Mouse (Mus musculus) MEL (cell line): ENCODE data around the gene Pdrg1. TPM values are rescaled to one million over a fixed set of nuclear protein-coding genes. Genes with fewer than 3 reads are reported as not detected.

Experiments used
- DNase-seq: peaks from one replicate; pipeline ENCODE4 v3.0.0; 2011; ENCODE audit warnings: low read depth, low spot score
- H3K27ac ChIP-seq: 2 replicates; pipeline ENCODE4 v1.5.1; 2012; ENCODE audit warnings: low read depth, mild to moderate bottlenecking, control low read depth, low read length, moderate library complexity; ENCODE audit not compliant: control insufficient read depth
- H3K27me3 ChIP-seq, 2 experiments: fragments of 150-350 bp in 1 of 2; sonication (generic) in 1 of 2; 2 replicates each; pipeline ENCODE4 v1.6.1; 2012; ENCODE audit warnings: low read length in 2 of 2, mild to moderate bottlenecking in 2 of 2, improper control_type of control experiment in 1 of 2, moderate library complexity in 1 of 2; ENCODE audit not compliant: insufficient read depth in 2 of 2, control insufficient read depth in 1 of 2
- H3K36me3 ChIP-seq, 2 experiments: 2 replicates each; pipeline ENCODE4 v1.6.1; 2012 to 2014; ENCODE audit warnings: low read length in 2 of 2, improper control_type of control experiment in 1 of 2, inconsistent platforms in 1 of 2, mild to moderate bottlenecking in 1 of 2; ENCODE audit not compliant: insufficient read depth in 2 of 2, control insufficient read depth in 1 of 2
- H3K4me1 ChIP-seq, 2 experiments: fragments of 150-350 bp in 1 of 2; sonication (generic) in 1 of 2; 2 replicates each; pipeline ENCODE4 v1.6.1; 2012; ENCODE audit warnings: low read length in 2 of 2, improper control_type of control experiment in 1 of 2, mild to moderate bottlenecking in 1 of 2; ENCODE audit not compliant: insufficient read depth in 2 of 2, control insufficient read depth in 1 of 2
- H3K4me3 ChIP-seq, 2 experiments: fragments of 150-350 bp in 1 of 2; sonication (generic) in 1 of 2; 2 replicates each; pipeline ENCODE4 v1.5.1; 2012; ENCODE audit warnings: low read depth in 2 of 2, low read length in 2 of 2, mild to moderate bottlenecking in 2 of 2, moderate library complexity in 2 of 2, control low read depth in 1 of 2, improper control_type of control experiment in 1 of 2; ENCODE audit not compliant: control insufficient read depth in 1 of 2, insufficient read depth in 1 of 2
- H3K79me2 ChIP-seq: 2 replicates; pipeline ENCODE4 v1.6.1; 2012; ENCODE audit warnings: mild to moderate bottlenecking, low read length, moderate library complexity; ENCODE audit not compliant: control insufficient read depth, poor library complexity, insufficient read depth
- H3K9ac ChIP-seq: 2 replicates; pipeline ENCODE4 v1.6.1; 2012; ENCODE audit warnings: low read depth, mild to moderate bottlenecking, control low read depth, low read length, moderate library complexity; ENCODE audit not compliant: control insufficient read depth, poor library complexity, severe bottlenecking
- H3K9me3 ChIP-seq: fragments of 150-350 bp; sonication (generic); replicated peaks from 2 replicates; pipeline ENCODE4 v1.6.1; 2012; ENCODE audit warnings: mild to moderate bottlenecking, low read length, improper control_type of control experiment, moderate library complexity; ENCODE audit not compliant: insufficient read depth
- BHLHE40 ChIP-seq: IDR thresholded peaks from 2 replicates; pipeline ENCODE4 v1.6.1; 2012; ENCODE audit warnings: low read depth, mild to moderate bottlenecking, inconsistent platforms, low read length, improper control_type of control experiment, borderline replicate concordance
- CHD1 ChIP-seq: IDR thresholded peaks from 2 replicates; pipeline ENCODE4 v1.6.1; 2012; ENCODE audit warnings: low read depth, mild to moderate bottlenecking, inconsistent platforms, low read length, improper control_type of control experiment
- CHD2 ChIP-seq: IDR thresholded peaks from 2 replicates; pipeline ENCODE4 v1.6.1; 2011; ENCODE audit warnings: low read length, improper control_type of control experiment
- E2F4 ChIP-seq: IDR thresholded peaks from 2 replicates; pipeline ENCODE4 v1.6.1; 2011; ENCODE audit warnings: low read depth, low read length, improper control_type of control experiment, borderline replicate concordance
- ELF1 ChIP-seq: IDR thresholded peaks from 2 replicates; pipeline ENCODE4 v1.6.1; 2014; ENCODE audit warnings: low read depth, mild to moderate bottlenecking, inconsistent platforms, low read length, improper control_type of control experiment, moderate library complexity
- EP300 ChIP-seq, 2 experiments: IDR thresholded peaks; 2 replicates each; pipeline ENCODE4 v1.6.1; 2011; ENCODE audit warnings: improper control_type of control experiment in 2 of 2, low read length in 2 of 2, low read depth in 1 of 2, mild to moderate bottlenecking in 1 of 2
- GABPA ChIP-seq: IDR thresholded peaks from 2 replicates; pipeline ENCODE4 v1.6.1; 2012; ENCODE audit warnings: low read depth, mild to moderate bottlenecking, inconsistent platforms, low read length, improper control_type of control experiment, moderate library complexity
- GATA1 ChIP-seq: IDR thresholded peaks from 2 replicates; pipeline ENCODE4 v1.6.1; 2011; ENCODE audit warnings: low read depth, low read length, improper control_type of control experiment
- JUND ChIP-seq: IDR thresholded peaks from 2 replicates; pipeline ENCODE4 v1.6.1; 2011; ENCODE audit warnings: low read depth, mild to moderate bottlenecking, improper control_type of control experiment, low read length
- MAX ChIP-seq: IDR thresholded peaks from 2 replicates; pipeline ENCODE4 v1.6.1; 2011; ENCODE audit warnings: low read length, improper control_type of control experiment
- MEF2A ChIP-seq: IDR thresholded peaks from 2 replicates; pipeline ENCODE4 v1.6.1; 2014; ENCODE audit warnings: low read depth, mild to moderate bottlenecking, inconsistent platforms, low read length, improper control_type of control experiment; ENCODE audit not compliant: poor library complexity, insufficient replicate concordance, severe bottlenecking; ENCODE audit errors: extremely low read depth
- MXI1 ChIP-seq: IDR thresholded peaks from 2 replicates; pipeline ENCODE4 v1.6.1; 2011; ENCODE audit warnings: mild to moderate bottlenecking, low read depth, low read length, improper control_type of control experiment
- MYC ChIP-seq: IDR thresholded peaks from 2 replicates; pipeline ENCODE4 v1.6.1; 2011; ENCODE audit warnings: low read depth, mild to moderate bottlenecking, low read length, improper control_type of control experiment, moderate library complexity
- POLR2AphosphoS2 ChIP-seq: IDR thresholded peaks from 2 replicates; pipeline ENCODE4 v1.6.1; 2011; ENCODE audit warnings: low read length, improper control_type of control experiment
- POLR2AphosphoS5 ChIP-seq: IDR thresholded peaks from 2 replicates; pipeline ENCODE4 v1.6.1; 2012; ENCODE audit warnings: low read depth, borderline replicate concordance, mild to moderate bottlenecking, inconsistent platforms, low read length, moderate library complexity, mixed read lengths
- RAD21 ChIP-seq: IDR thresholded peaks from 2 replicates; pipeline ENCODE4 v1.6.1; 2011; ENCODE audit warnings: mild to moderate bottlenecking, low read depth, low read length, improper control_type of control experiment
- RCOR1 ChIP-seq: IDR thresholded peaks from 2 replicates; pipeline ENCODE4 v1.6.1; 2012; ENCODE audit warnings: low read depth, mild to moderate bottlenecking, inconsistent platforms, low read length, improper control_type of control experiment
- SIN3A ChIP-seq: IDR thresholded peaks from 2 replicates; pipeline ENCODE4 v1.6.1; 2012; ENCODE audit warnings: low read length, improper control_type of control experiment, inconsistent platforms
- SMC3 ChIP-seq: IDR thresholded peaks from 2 replicates; pipeline ENCODE4 v1.6.1; 2011; ENCODE audit warnings: low read depth, low read length, improper control_type of control experiment
- ZKSCAN1 ChIP-seq: IDR thresholded peaks from 2 replicates; pipeline ENCODE4 v1.6.1; 2012; ENCODE audit warnings: low read depth, mild to moderate bottlenecking, inconsistent platforms, low read length, improper control_type of control experiment, moderate library complexity
- ZNF384 ChIP-seq: IDR thresholded peaks from 2 replicates; pipeline ENCODE4 v1.6.1; 2012; ENCODE audit warnings: low read depth, mild to moderate bottlenecking, inconsistent platforms, low read length, improper control_type of control experiment
- polyA plus RNA-seq, 2 experiments: library from polyadenylated mRNA; stranded (reverse) in 1 of 2; unstranded in 1 of 2; fragments of >175 nt in 1 of 2; fragments of >200 nt in 1 of 2; gene quantifications; 2 replicates each; pipeline versions ENCODE4 v1.2.1 to v1.2.4; 2012; ENCODE audit warnings: low replicate concordance in 2 of 2, low read depth in 1 of 2; ENCODE audit not compliant: insufficient read length in 2 of 2, insufficient read depth in 1 of 2, missing spikeins in 1 of 2
- total RNA-seq: library from RNA; depleted of rRNA; stranded (reverse); fragments of 300-350 nt; gene quantifications from 2 replicates; pipeline ENCODE4 v1.2.3, GENCODE M21; 2012

The Pdrg1 gene
- total and polyA plus RNA-seq, 3 experiments = 62.2 to 67.2 TPM; not detected in 1

- peak; percentile 51 for TF ChIP-seq SMC3
- TF ChIP-seq SIN3A = no peak
- no peak for TF ChIP-seq ZKSCAN1
- TF ChIP-seq ZNF384 = no peak
- TF ChIP-seq CHD2 = no peak
- no peak for TF ChIP-seq EP300 (IDR thresholded peaks at IDR 0.05; ENCODE audit: low read depth in 1 of 2, low read length in 2 of 2)
Observed at GRCm38 (mm10) chr2:153047828-153048465, 32.7 kb upstream of the Pdrg1 start (continued).

DNA sequence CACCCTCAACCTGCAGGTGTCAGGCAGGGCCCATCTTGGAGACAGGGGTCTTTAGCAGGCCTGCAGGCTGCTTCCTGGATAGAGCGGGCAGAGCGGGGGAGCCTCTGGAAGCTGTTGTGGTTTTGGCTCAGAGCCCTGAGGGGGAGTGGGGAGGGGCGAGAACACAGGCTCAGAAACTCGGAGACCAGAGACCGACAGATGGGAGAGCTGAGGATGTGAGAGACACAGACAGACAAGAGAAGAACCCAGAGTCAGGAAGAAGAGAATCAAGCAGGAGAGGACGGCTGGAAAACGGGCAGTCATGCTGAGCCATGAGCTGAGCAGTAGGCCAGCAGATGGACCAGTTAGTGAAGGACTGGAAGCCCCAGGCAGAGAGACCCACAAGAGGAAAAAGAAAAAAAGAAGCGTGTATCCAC is 30.7 kb upstream of the Pdrg1 start:
- H3K27me3 ChIP-seq = peaks cover 6 to 10% of the 10 kb centered on the region in 2 experiments
- TF ChIP-seq POLR2AphosphoS5 (no peak), CHD1 (no peak), MEF2A (no peak), MXI1 (no peak), GABPA (no peak), JUND (no peak), GATA1 (no peak), ELF1 (no peak), POLR2AphosphoS2 (no peak), ZKSCAN1 (no peak), MYC (no peak)
- H3K9ac ChIP-seq = no peak overlapping the region
- H3K27ac ChIP-seq = no peak overlapping the region
- H3K4me3 ChIP-seq = no peak overlapping the region
- no peaks in the 10 kb centered on the region for H3K4me1 ChIP-seq
- no peaks in the 10 kb centered on the region for H3K9me3 ChIP-seq
- no peaks in the 10 kb centered on the region for H3K79me2 ChIP-seq
- DNase-seq = no peak
- no peaks in the 10 kb centered on the region for H3K36me3 ChIP-seq

DNA sequence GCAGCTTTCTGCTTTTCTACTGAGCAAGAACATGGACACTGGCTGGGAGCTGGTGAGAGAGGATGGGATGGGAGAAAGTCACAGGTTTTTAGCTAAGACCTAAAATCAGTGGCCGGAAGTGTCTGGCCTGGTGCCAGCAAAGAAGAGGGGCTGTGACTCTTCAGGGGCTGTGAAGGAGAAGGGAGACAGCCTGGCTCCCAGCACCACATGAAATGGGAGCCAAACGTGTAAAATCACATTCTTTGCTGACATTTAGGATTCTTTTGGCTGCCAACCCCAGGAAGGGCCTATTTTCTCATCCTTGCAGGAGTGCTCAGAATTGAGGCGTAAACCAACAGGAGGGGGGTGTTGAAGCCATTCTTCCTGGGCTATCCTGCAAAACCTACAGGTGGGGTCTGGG is 28.7 kb upstream of the Pdrg1 start:
- no peak overlapping the region for H3K9ac ChIP-seq
- H3K9me3 ChIP-seq = no peaks in the 10 kb centered on the region
- H3K79me2 ChIP-seq = no peaks in the 10 kb centered on the region
- H3K4me3 ChIP-seq = no peak overlapping the region
- no peaks in the 10 kb centered on the region for H3K4me1 ChIP-seq
- no peak for DNase-seq
- H3K27ac ChIP-seq = no peak overlapping the region
- TF ChIP-seq MAX (no peak), RCOR1 (no peak), E2F4 (no peak), JUND (no peak), ELF1 (no peak), GATA1 (no peak), CHD1 (no peak), RAD21 (no peak), BHLHE40 (no peak)
- no peaks in the 10 kb centered on the region for H3K36me3 ChIP-seq
- H3K27me3 ChIP-seq = peaks cover 6 to 10% of the 10 kb centered on the region in 2 experiments
